Mouse (Mus musculus): ENCODE data around the gene Rab11fip4.

Rab11fip4 gene

GRCm38 (mm10) chr11:79730462-79730861 lies 139.4 kb downstream of the Rab11fip4 start:
- ATAC-seq (ENCODE audit: insufficient number of reproducible peaks, low FRiP score, low TSS enrichment) = no peak

- ATAC-seq (ENCODE audit: insufficient number of reproducible peaks, low FRiP score, low TSS enrichment) = no peak
Observed at GRCm38 (mm10) chr11:79731476-79731875, 140.5 kb downstream of the Rab11fip4 start.

DNA sequence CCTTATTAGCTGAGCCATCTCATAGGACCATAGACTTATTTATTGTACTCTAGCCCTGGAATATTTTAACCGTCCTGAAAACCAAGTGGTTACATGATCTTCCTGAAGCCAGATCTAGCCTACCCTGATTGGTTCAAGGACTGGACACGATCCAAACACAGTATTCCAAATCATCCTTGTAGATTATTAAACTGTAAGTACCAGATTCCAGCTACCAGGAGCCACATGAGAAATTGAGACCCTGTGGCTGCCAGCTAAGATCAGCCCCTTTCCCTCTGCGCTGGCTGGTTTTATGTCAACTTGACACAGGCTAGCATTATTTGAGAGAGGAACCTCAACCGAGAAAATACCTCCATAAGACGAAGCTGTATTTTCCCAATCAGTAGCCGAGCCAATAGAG lies 142.0 kb downstream of the Rab11fip4 start:
- ATAC-seq (ENCODE audit: insufficient number of reproducible peaks, low FRiP score, low TSS enrichment) = no peak

GRCm38 (mm10) chr11:79736232-79737006 lies 145.4 kb downstream of the Rab11fip4 start:
- no peak for ATAC-seq (ENCODE audit: insufficient number of reproducible peaks, low FRiP score, low TSS enrichment)

- ATAC-seq (ENCODE audit: insufficient number of reproducible peaks, low FRiP score, low TSS enrichment) = no peak
Observed at GRCm38 (mm10) chr11:79737126-79737697, 146.2 kb downstream of the Rab11fip4 start.

GRCm38 (mm10) chr11:79737865-79738502 lies 147.0 kb downstream of the Rab11fip4 start:
- ATAC-seq (ENCODE audit: insufficient number of reproducible peaks, low FRiP score, low TSS enrichment) = no peak

DNA sequence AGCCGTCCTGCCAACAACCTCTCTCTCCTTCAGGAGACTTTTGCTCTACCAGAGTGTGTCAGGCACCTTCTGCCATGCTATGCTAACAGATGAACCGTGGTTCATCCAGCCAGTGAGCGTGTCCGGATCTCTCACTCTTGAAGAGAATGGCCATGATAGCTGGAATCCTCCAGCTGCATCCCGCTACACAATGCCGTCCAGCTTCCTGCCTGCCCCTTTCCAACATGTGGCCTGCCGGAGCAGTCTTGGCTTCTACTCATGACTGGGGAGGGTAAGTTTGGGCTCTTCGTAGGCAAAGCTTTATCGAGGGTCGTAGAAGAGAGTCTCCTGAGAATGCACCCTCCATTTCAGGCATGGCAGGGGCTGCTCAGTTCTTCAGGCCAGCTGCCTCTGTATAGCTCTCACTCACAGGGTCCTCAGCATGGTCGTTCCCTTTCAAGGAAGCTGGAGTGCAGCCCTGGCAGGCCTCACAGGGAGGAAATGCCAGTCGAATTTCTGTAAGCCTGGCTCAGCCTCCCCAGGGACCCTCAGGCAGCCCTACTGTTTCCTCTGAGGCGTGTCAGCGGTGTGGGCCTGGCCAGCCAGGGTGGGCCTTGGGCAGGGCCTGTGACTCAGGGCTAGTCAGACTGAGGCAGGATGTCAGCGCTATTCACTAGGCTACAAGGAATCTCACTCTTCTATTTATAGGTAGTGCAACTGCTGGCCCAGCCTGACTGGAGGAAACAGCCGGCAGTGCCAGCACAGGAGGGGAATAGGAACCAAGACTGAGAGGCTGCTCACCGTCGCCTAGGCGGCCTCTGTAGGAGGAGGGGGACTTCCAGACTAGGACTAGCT lies 147.9 kb downstream of the Rab11fip4 start:
- ATAC-seq (ENCODE audit: insufficient number of reproducible peaks, low FRiP score, low TSS enrichment) = no peak

DNA sequence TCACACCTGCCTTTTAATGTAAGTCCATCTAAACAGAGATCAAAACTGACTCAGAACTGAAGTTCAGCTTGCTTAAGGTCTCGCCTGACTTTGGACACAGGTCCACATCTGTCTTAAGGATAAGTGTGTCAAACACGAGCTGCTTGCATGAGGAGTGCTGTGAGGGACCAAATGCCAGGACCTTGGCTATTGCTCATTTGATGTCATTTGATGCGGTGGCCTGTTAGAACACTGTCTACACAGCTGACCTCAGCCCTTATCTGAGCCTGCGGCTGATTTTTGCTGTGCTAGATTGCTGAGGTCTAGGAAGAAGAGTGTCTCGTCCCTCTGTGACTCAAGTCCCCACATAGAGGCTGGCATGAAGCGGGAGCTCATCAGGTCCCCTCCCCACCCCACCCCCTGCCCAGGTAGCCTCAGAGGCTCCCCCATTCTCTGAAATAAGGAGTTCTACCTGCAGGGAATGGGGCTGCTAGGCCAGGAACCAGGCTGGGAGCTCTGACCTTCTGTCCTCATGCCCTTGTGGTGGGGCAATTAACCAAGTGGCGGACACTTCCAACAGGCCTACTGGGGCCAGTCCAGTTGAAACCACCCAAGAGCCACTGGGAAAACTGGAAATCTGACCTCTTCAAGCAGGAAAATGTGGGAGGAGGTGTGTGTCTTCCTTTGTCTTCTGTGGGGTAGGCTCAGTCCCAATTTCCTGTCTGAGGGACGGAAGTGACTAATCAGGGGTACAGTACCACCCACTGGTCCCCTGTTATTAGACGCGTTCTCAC lies 149.9 kb downstream of the Rab11fip4 start:
- no peak for ATAC-seq (ENCODE audit: insufficient number of reproducible peaks, low FRiP score, low TSS enrichment)

GRCm38 (mm10) chr11:79746552-79747102 lies 155.6 kb downstream of the Rab11fip4 start:
- no peak for ATAC-seq (ENCODE audit: insufficient number of reproducible peaks, low FRiP score, low TSS enrichment)
